Mouse (Mus musculus) stomach, postnatal 0 days (tissue): Measurements from ENCODE around the gene Zfp266. TPM values are rescaled to one million over a fixed set of nuclear protein-coding genes. Genes with fewer than 3 reads are reported as not detected.

Experiments
- ATAC-seq: fragments of 200-750 bp; cut with Nextera tagmentation; 2 replicates; pipeline ENCODE4 v1.8.0; 2017; ENCODE audit not compliant: low FRiP score, low TSS enrichment
- DNase-seq: peaks from one replicate; pipeline ENCODE4 v3.0.0-alpha.2; 2016; ENCODE audit warnings: low spot score
- H3K27ac ChIP-seq: fragments of 300-500 bp; sonication (generic); replicated peaks from 2 replicates; pipeline ENCODE4 v1.5.1; 2014; ENCODE audit warnings: mild to moderate bottlenecking, control low read depth
- H3K27me3 ChIP-seq: fragments of 300-500 bp; sonication (generic); 2 replicates; pipeline ENCODE4 v1.6.1; 2014; ENCODE audit warnings: low read length; ENCODE audit not compliant: control insufficient read depth, insufficient read depth
- H3K36me3 ChIP-seq: fragments of 300-500 bp; sonication (generic); 2 replicates; pipeline ENCODE4 v1.6.1; 2014; ENCODE audit warnings: low read length, mixed read lengths; ENCODE audit not compliant: control insufficient read depth, insufficient read depth
- H3K4me1 ChIP-seq: fragments of 300-500 bp; sonication (generic); replicated peaks from 2 replicates; pipeline ENCODE4 v1.6.1; 2014; ENCODE audit warnings: antibody characterized with exemption; ENCODE audit not compliant: control insufficient read depth, insufficient read depth
- H3K4me2 ChIP-seq: fragments of 300-500 bp; sonication (generic); replicated peaks from 2 replicates; pipeline ENCODE4 v1.6.1; 2014; ENCODE audit warnings: low read depth, mild to moderate bottlenecking, control low read depth, moderate library complexity
- H3K4me3 ChIP-seq: fragments of 300-500 bp; sonication (generic); 2 replicates; pipeline ENCODE4 v1.5.1; 2014; ENCODE audit warnings: low read depth, low read length, control low read depth
- H3K9ac ChIP-seq: fragments of 300-500 bp; sonication (generic); 2 replicates; pipeline ENCODE4 v1.6.1; 2014; ENCODE audit warnings: mild to moderate bottlenecking, low read length, control low read depth, mixed read lengths
- H3K9me3 ChIP-seq: fragments of 300-500 bp; sonication (generic); 2 replicates; pipeline ENCODE4 v1.6.1; 2016; ENCODE audit warnings: low read length; ENCODE audit not compliant: control insufficient read depth
- CTCF ChIP-seq: IDR thresholded peaks from 2 replicates; pipeline ENCODE4 v1.5.1; 2016; ENCODE audit warnings: antibody characterized with exemption, low read depth, mild to moderate bottlenecking, moderate library complexity
- EP300 ChIP-seq: optimal IDR thresholded peaks from 2 replicates; pipeline ENCODE3; 2016; ENCODE audit warnings: antibody characterized with exemption
- WGBS: fragments of 180-500 bp; shearing (Covaris S2); extraction: QIAGEN DNeasy Blood & Tissue Kit; methylation state at CpG from one replicate; pipeline ENCODE4 v1.1.7; 2014; 5-methylcytosine and 5-hydroxymethylcytosine counted together
- polyA plus RNA-seq: library from polyadenylated mRNA; unstranded; fragments of >200 nt; fragmentation: Nextera tagmentation; extraction: Ambion mirVana; gene quantifications from 2 replicates; pipeline ENCODE4 v1.2.1, GENCODE M21; 2015

Zfp266 gene
- polyA plus RNA-seq, 1 experiment from 2014 or later: 35.2 TPM

GRCm38 (mm10) chr9:20510346-20510745 is 10.9 kb downstream of the Zfp266 start:
- Histone ChIP-seq H3K36me3 (0 out of 2 replicates have a peak, but pooled peaks cover 4% of the 10 kb centered on the region), H3K27me3 (no peaks in the 10 kb centered on the region), H3K9me3 (no peaks in the 10 kb centered on the region), H3K9ac (no peak overlapping the region), H3K4me1 (no peaks in the 10 kb centered on the region), H3K4me3 (no peak overlapping the region), H3K4me2 (no peak overlapping the region), H3K27ac (no peak overlapping the region; the same call in 1 of the 2 replicates)
- no peak for ATAC-seq
- TF ChIP-seq EP300 (no peak), CTCF (no peak)
- no peak for DNase-seq
- 44% methylated on average over 1 of the region's 1 CpGs for WGBS

DNA sequence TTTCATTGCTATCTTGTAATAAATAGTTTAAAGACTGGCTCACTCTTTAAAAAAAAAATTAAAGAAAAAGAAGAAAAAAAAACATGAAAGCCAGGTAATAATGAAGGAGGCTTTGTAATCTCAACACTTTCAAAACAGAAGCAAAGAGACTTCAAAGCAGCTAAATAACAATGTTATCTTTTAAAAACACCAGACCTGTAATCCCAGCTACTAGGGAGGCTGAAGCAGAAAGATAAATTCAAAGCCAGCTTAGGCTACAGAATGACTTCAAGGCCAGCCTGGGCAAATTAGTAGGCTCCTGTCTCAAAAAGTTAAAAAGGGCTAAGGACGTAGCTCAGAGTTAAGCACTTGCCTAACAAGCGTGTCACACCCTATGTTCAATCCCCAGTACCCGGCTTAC is 11.5 kb downstream of the Zfp266 start:
- DNase-seq: no peak
- H3K4me3 ChIP-seq: no peak overlapping the region
- H3K27me3 ChIP-seq: no peaks in the 10 kb centered on the region
- whole genome bisulfite sequencing: 59% methylated on average over 3 of the region's 3 CpGs
- H3K36me3 ChIP-seq: 0 out of 2 replicates have a peak, but pooled peaks cover 5% of the 10 kb centered on the region
- no peaks in the 10 kb centered on the region for H3K4me1 ChIP-seq
- no peaks in the 10 kb centered on the region for H3K9me3 ChIP-seq
- ATAC-seq: no peak
- H3K4me2 ChIP-seq: no peak overlapping the region
- no peak overlapping the region for H3K9ac ChIP-seq
- no peak overlapping the region for H3K27ac ChIP-seq
- TF ChIP-seq EP300 (no peak), CTCF (no peak)

GRCm38 (mm10) chr9:20504801-20505200 is 16.4 kb downstream of the Zfp266 start:
- Histone ChIP-seq H3K4me3 (no peak overlapping the region), H3K9ac (no peak overlapping the region), H3K27me3 (no peaks in the 10 kb centered on the region), H3K9me3 (no peaks in the 10 kb centered on the region), H3K27ac (no peak overlapping the region), H3K4me1 (no peaks in the 10 kb centered on the region), H3K36me3 (peaks cover 17% of the 10 kb centered on the region; the same call in 1 of the 2 replicates), H3K4me2 (no peak overlapping the region)
- DNase-seq (no peak), ATAC-seq (no peak)
- TF ChIP-seq CTCF (no peak), EP300 (no peak)
- 87% methylated on average over 5 of the region's 5 CpGs for WGBS

GRCm38 (mm10) chr9:20493281-20493680 is 27.9 kb downstream of the Zfp266 start:
- Histone ChIP-seq H3K4me3 (peak overlapping the region; percentile 72), H3K9me3 (no peaks in the 10 kb centered on the region), H3K9ac (peak overlapping the region; percentile 88), H3K36me3 (peaks cover 5% of the 10 kb centered on the region), H3K27me3 (no peaks in the 10 kb centered on the region), H3K27ac (peak overlapping the region; percentile 93), H3K4me2 (peak overlapping the region; percentile 81), H3K4me1 (no peaks in the 10 kb centered on the region)
- WGBS: 2% methylated on average over 9 of the region's 9 CpGs
- TF ChIP-seq CTCF (peak; percentile 46), EP300 (no peak)
- DNase-seq (peak; percentile 15), ATAC-seq (peak; percentile 18; the same call in 1 of the 2 replicates)

GRCm38 (mm10) chr9:20492527-20493233 is 28.5 kb downstream of the Zfp266 start, which contains the start of gene Zfp426:
Zfp426 (minus strand) TSS chr9:20492746.
- Histone ChIP-seq H3K4me1 (no peaks in the 10 kb centered on the region), H3K27ac (peak within 1 kb of the TSS; percentile 93), H3K4me2 (peak within 1 kb of the TSS; percentile 81), H3K9ac (peak within 1 kb of the TSS; percentile 88), H3K36me3 (peaks cover 5% of the 10 kb centered on the region), H3K4me3 (peak within 1 kb of the TSS; percentile 72), H3K9me3 (no peaks in the 10 kb centered on the region), H3K27me3 (no peaks in the 10 kb centered on the region)
- DNase-seq (peak; percentile 90), ATAC-seq (peak; percentile 97)
- WGBS: under 1% methylated on average over 40 of the region's 40 CpGs
- no peak for TF ChIP-seq CTCF
- TF ChIP-seq EP300: no peak

- no peaks in the 10 kb centered on the region for H3K4me1 ChIP-seq
- H3K36me3 ChIP-seq: peaks cover 1% of the 10 kb centered on the region
- peak overlapping the region; percentile 72 for H3K4me3 ChIP-seq
- 6% methylated on average over 20 of the region's 20 CpGs for WGBS
- H3K9me3 ChIP-seq: no peaks in the 10 kb centered on the region
- no peak for ATAC-seq
- H3K9ac ChIP-seq: peak overlapping the region; percentile 88
- peak overlapping the region; percentile 93 for H3K27ac ChIP-seq
- no peaks in the 10 kb centered on the region for H3K27me3 ChIP-seq
- DNase-seq: no peak
- H3K4me2 ChIP-seq: peak overlapping the region; percentile 81
- TF ChIP-seq EP300: no peak
- TF ChIP-seq CTCF: no peak
Observed at GRCm38 (mm10) chr9:20491858-20492526, 29.2 kb downstream of the Zfp266 start.
